Mouse (Mus musculus): Measurements from ENCODE around the gene Birc3. TPM values are rescaled to one million over a fixed set of nuclear protein-coding genes. Genes with fewer than 3 reads are reported as not detected.
A peak's percentile ranks its signal among the peaks of the same experiment; 100 is the strongest.

Gene Birc3
- polyA plus RNA-seq, 1 experiment, result 6.0 TPM

GRCm38 (mm10) chr9:7848191-7848590 lies 24.8 kb downstream of the Birc3 start:
- Histone ChIP-seq H3K27ac (ENCODE audit: insufficient read depth, low read length) (no peak overlapping the region), H3K4me3 (ENCODE audit: low read depth, low read length) (no peak overlapping the region), H3K27me3 (ENCODE audit: control insufficient read depth, insufficient read depth, low read length, poor library complexity, severe bottlenecking) (no peaks in the 10 kb centered on the region), H3K36me3 (ENCODE audit: control insufficient read depth, insufficient read depth, low read length, poor library complexity, severe bottlenecking) (no peaks in the 10 kb centered on the region), H3K4me1 (ENCODE audit: control insufficient read depth, insufficient read depth, low read length) (peaks cover 1% of the 10 kb centered on the region), H3K9ac (ENCODE audit: low read depth, poor library complexity, severe bottlenecking) (no peak overlapping the region), H3K9me3 (replicated peaks; ENCODE audit: control insufficient read depth, insufficient read depth, low read length, poor library complexity, severe bottlenecking) (no peaks in the 10 kb centered on the region)
- TF ChIP-seq CTCF (IDR thresholded peaks at IDR 0.05; ENCODE audit: low read depth, low read length), result no peak
- no peak for TF ChIP-seq EP300 (IDR thresholded peaks at IDR 0.05; ENCODE audit: insufficient read depth, low read depth, low read length)
- TF ChIP-seq POLR2A (IDR thresholded peaks at IDR 0.05; ENCODE audit: insufficient read depth, low read length), result no peak

GRCm38 (mm10) chr9:7846667-7847199 lies 26.3 kb downstream of the Birc3 start:
- Histone ChIP-seq H3K9ac (ENCODE audit: low read depth, poor library complexity, severe bottlenecking) (no peak overlapping the region), H3K27me3 (ENCODE audit: control insufficient read depth, insufficient read depth, low read length, poor library complexity, severe bottlenecking) (no peaks in the 10 kb centered on the region), H3K9me3 (replicated peaks; ENCODE audit: control insufficient read depth, insufficient read depth, low read length, poor library complexity, severe bottlenecking) (no peaks in the 10 kb centered on the region), H3K36me3 (ENCODE audit: control insufficient read depth, insufficient read depth, low read length, poor library complexity, severe bottlenecking) (no peaks in the 10 kb centered on the region), H3K4me3 (ENCODE audit: low read depth, low read length) (no peak overlapping the region), H3K27ac (ENCODE audit: insufficient read depth, low read length) (no peak overlapping the region), H3K4me1 (ENCODE audit: control insufficient read depth, insufficient read depth, low read length) (peaks cover 1% of the 10 kb centered on the region)
- TF ChIP-seq POLR2A (IDR thresholded peaks at IDR 0.05; ENCODE audit: insufficient read depth, low read length) (no peak), CTCF (IDR thresholded peaks at IDR 0.05; ENCODE audit: low read depth, low read length) (no peak), EP300 (IDR thresholded peaks at IDR 0.05; ENCODE audit: insufficient read depth, low read depth, low read length) (no peak)

- no peak overlapping the region for H3K9ac ChIP-seq (ENCODE audit: low read depth, poor library complexity, severe bottlenecking)
- TF ChIP-seq CTCF (IDR thresholded peaks at IDR 0.05; ENCODE audit: low read depth, low read length), result no peak
- TF ChIP-seq POLR2A (IDR thresholded peaks at IDR 0.05; ENCODE audit: insufficient read depth, low read length), result no peak
- TF ChIP-seq EP300 (IDR thresholded peaks at IDR 0.05; ENCODE audit: insufficient read depth, low read depth, low read length), result no peak
- H3K9me3 ChIP-seq (replicated peaks; ENCODE audit: control insufficient read depth, insufficient read depth, low read length, poor library complexity, severe bottlenecking), result no peaks in the 10 kb centered on the region
- H3K27me3 ChIP-seq (ENCODE audit: control insufficient read depth, insufficient read depth, low read length, poor library complexity, severe bottlenecking), result no peaks in the 10 kb centered on the region
- H3K36me3 ChIP-seq (ENCODE audit: control insufficient read depth, insufficient read depth, low read length, poor library complexity, severe bottlenecking), result no peaks in the 10 kb centered on the region
- no peak overlapping the region for H3K4me3 ChIP-seq (ENCODE audit: low read depth, low read length)
- no peak overlapping the region for H3K27ac ChIP-seq (ENCODE audit: insufficient read depth, low read length)
- peaks cover 1% of the 10 kb centered on the region for H3K4me1 ChIP-seq (ENCODE audit: control insufficient read depth, insufficient read depth, low read length)
Measured at GRCm38 (mm10) chr9:7845216-7845895, 27.6 kb downstream of the Birc3 start.

GRCm38 (mm10) chr9:7841221-7841620 lies 31.8 kb downstream of the Birc3 start:
- no peak for TF ChIP-seq CTCF (IDR thresholded peaks at IDR 0.05; ENCODE audit: low read depth, low read length)
- TF ChIP-seq EP300 (IDR thresholded peaks at IDR 0.05; ENCODE audit: insufficient read depth, low read depth, low read length), result no peak
- no peak for TF ChIP-seq POLR2A (IDR thresholded peaks at IDR 0.05; ENCODE audit: insufficient read depth, low read length)
- no peak overlapping the region for H3K4me3 ChIP-seq (ENCODE audit: low read depth, low read length)
- no peaks in the 10 kb centered on the region for H3K27me3 ChIP-seq (ENCODE audit: control insufficient read depth, insufficient read depth, low read length, poor library complexity, severe bottlenecking)
- H3K4me1 ChIP-seq (ENCODE audit: control insufficient read depth, insufficient read depth, low read length), result peaks cover 1% of the 10 kb centered on the region
- H3K27ac ChIP-seq (ENCODE audit: insufficient read depth, low read length), result no peak overlapping the region
- no peak overlapping the region for H3K9ac ChIP-seq (ENCODE audit: low read depth, poor library complexity, severe bottlenecking)
- no peaks in the 10 kb centered on the region for H3K9me3 ChIP-seq (replicated peaks; ENCODE audit: control insufficient read depth, insufficient read depth, low read length, poor library complexity, severe bottlenecking)
- no peaks in the 10 kb centered on the region for H3K36me3 ChIP-seq (ENCODE audit: control insufficient read depth, insufficient read depth, low read length, poor library complexity, severe bottlenecking)

GRCm38 (mm10) chr9:7837806-7838440 lies 35.1 kb downstream of the Birc3 start:
- H3K36me3 ChIP-seq (ENCODE audit: control insufficient read depth, insufficient read depth, low read length, poor library complexity, severe bottlenecking), result peaks cover 17% of the 10 kb centered on the region
- H3K9me3 ChIP-seq (replicated peaks; ENCODE audit: control insufficient read depth, insufficient read depth, low read length, poor library complexity, severe bottlenecking), result no peaks in the 10 kb centered on the region
- H3K4me1 ChIP-seq (ENCODE audit: control insufficient read depth, insufficient read depth, low read length), result no peaks in the 10 kb centered on the region
- peak overlapping the region; percentile 86 for H3K27ac ChIP-seq (ENCODE audit: insufficient read depth, low read length)
- TF ChIP-seq POLR2A (IDR thresholded peaks at IDR 0.05; ENCODE audit: insufficient read depth, low read length) (no peak), EP300 (IDR thresholded peaks at IDR 0.05; ENCODE audit: insufficient read depth, low read depth, low read length) (0 out of 2 replicates have a peak, but pooled peaks have one; percentile 50)
- H3K4me3 ChIP-seq (ENCODE audit: low read depth, low read length), result peak overlapping the region; percentile 38; the same call in 1 of the 2 replicates
- H3K9ac ChIP-seq (ENCODE audit: low read depth, poor library complexity, severe bottlenecking), result peak overlapping the region; percentile 81
- H3K27me3 ChIP-seq (ENCODE audit: control insufficient read depth, insufficient read depth, low read length, poor library complexity, severe bottlenecking), result no peaks in the 10 kb centered on the region

Data from ES-Bruce4 (cell line).